In the genomic region with DNA sequence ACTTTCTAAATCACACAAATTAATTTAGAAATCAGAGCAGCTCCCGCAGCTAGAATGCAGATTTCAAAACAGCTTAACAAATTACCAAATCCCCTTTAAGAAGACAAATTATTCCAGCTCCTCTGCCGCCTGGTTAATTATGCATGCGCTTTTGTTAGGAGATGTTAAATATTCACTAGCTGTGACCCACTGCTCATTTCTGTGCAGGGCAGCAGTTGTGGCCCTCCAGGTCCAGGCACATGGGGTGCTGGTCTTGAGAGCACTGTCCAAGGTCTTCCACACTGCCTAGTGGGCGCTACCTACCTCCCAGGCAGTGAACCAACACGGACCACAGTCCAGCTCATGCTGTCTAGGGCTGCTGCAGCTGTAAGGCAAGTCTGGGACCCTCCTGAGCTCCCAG, we compare ENCODE assay signal across 18 mouse cellular contexts. TPM values are rescaled to one million over a fixed set of nuclear protein-coding genes. Genes with fewer than 3 reads are reported as not detected.
DNase-seq lines count a peak whose midpoint lies in the region; ATAC-seq and TF ChIP-seq lines count a peak whose summit lies in the region.
"Had no signal": no experiment of that assay in that cellular context is flagged by ENCODE, and none has a peak within 500 bp of the region (broad histone marks: within the 10 kb centered on the region; RNA-seq: fewer than 3 reads in every experiment).

No protein-coding gene starts in this region.

- H3K4me3 ChIP-seq in midbrain, embryonic 10.5 days, result no peak overlapping the region
- no peak overlapping the region for H3K4me3 ChIP-seq in midbrain, postnatal 0 days (ENCODE audit: low read depth, low read length)
- H3K4me3 ChIP-seq in forebrain, postnatal 0 days (ENCODE audit: low read depth, low read length), result no peak overlapping the region
- no peak overlapping the region for H3K4me3 ChIP-seq in neural tube, embryonic 15.5 days (replicated peaks)
- H3K4me3 ChIP-seq: heart, embryonic 12.5 days; hindbrain, embryonic 15.5 days; limb, embryonic 12.5 days had no signal

- no peak for DNase-seq in midbrain, embryonic 10.5 days (ENCODE audit: low spot score)
- DNase-seq in midbrain, postnatal 0 days (ENCODE audit: low spot score), result no peak
- peak; percentile 46 for DNase-seq in forebrain, postnatal 0 days
- peak; percentile 35 to 79 for DNase-seq in kidney, postnatal 25 days
- no peak for DNase-seq in thymus, postnatal 25 days
- no peak for DNase-seq in embryo, embryonic 10.5 days (ENCODE audit: low spot score)
- no peak for DNase-seq in left cerebral cortex, adult 8-10 months (ENCODE audit: low spot score in 2 of 2)
- DNase-seq: cerebellum, adult 9-11 months; layer of hippocampus, postnatal 36 days; lung, postnatal 14 days; retina, postnatal 1 day; thymus, adult 18-20 months had no signal

- peaks cover 48% of the 10 kb centered on the region for H3K27me3 ChIP-seq in midbrain, embryonic 10.5 days (ENCODE audit: low read depth, poor library complexity, severe bottlenecking)
- no peaks in the 10 kb centered on the region; the same call in 1 of the 2 replicates for H3K27me3 ChIP-seq in midbrain, postnatal 0 days (ENCODE audit: insufficient read depth, low read length)
- no peaks in the 10 kb centered on the region for H3K27me3 ChIP-seq in forebrain, postnatal 0 days (ENCODE audit: insufficient read depth, low read length)
- peaks cover 27% of the 10 kb centered on the region for H3K27me3 ChIP-seq in neural tube, embryonic 15.5 days (replicated peaks)

- WGBS in midbrain, embryonic 10.5 days, result 69% methylated on average over 5 of the region's 5 CpGs
- 28% methylated on average over 5 of the region's 5 CpGs for WGBS in midbrain, postnatal 0 days
- WGBS in forebrain, postnatal 0 days, result 28% methylated on average over 5 of the region's 5 CpGs
- 32% methylated on average over 5 of the region's 5 CpGs for WGBS in neural tube, embryonic 15.5 days

- peak overlapping the region; percentile 65 for H3K27ac ChIP-seq in midbrain, embryonic 10.5 days (replicated peaks)
- no peak overlapping the region for H3K27ac ChIP-seq in midbrain, postnatal 0 days (ENCODE audit: low read depth, low read length)
- H3K27ac ChIP-seq in forebrain, postnatal 0 days (ENCODE audit: low read depth, low read length), result peak overlapping the region; percentile 71
- peak overlapping the region; percentile 41; the same call in 1 of the 2 replicates for H3K27ac ChIP-seq in neural tube, embryonic 15.5 days (replicated peaks)
- H3K27ac ChIP-seq: hindbrain, embryonic 15.5 days; limb, embryonic 12.5 days had no signal

- no peak for ATAC-seq in midbrain, postnatal 0 days (ENCODE audit: low FRiP score)
- peak; percentile 38; the same call in 1 of the 2 replicates for ATAC-seq in forebrain, postnatal 0 days
- no peak for ATAC-seq in neural tube, embryonic 15.5 days (ENCODE audit: low FRiP score)

- H3K9me3 ChIP-seq in midbrain, embryonic 10.5 days (replicated peaks), result no peaks in the 10 kb centered on the region
- no peaks in the 10 kb centered on the region for H3K9me3 ChIP-seq in midbrain, postnatal 0 days (ENCODE audit: low read length)
- no peaks in the 10 kb centered on the region for H3K9me3 ChIP-seq in forebrain, postnatal 0 days (ENCODE audit: low read length)
- H3K9me3 ChIP-seq in neural tube, embryonic 15.5 days (replicated peaks), result no peaks in the 10 kb centered on the region
- H3K9me3 ChIP-seq: heart, embryonic 12.5 days; hindbrain, embryonic 15.5 days; limb, embryonic 12.5 days had no signal

- no peaks in the 10 kb centered on the region for H3K36me3 ChIP-seq in midbrain, embryonic 10.5 days
- no peaks in the 10 kb centered on the region for H3K36me3 ChIP-seq in midbrain, postnatal 0 days (ENCODE audit: insufficient read depth, low read length)
- no peaks in the 10 kb centered on the region for H3K36me3 ChIP-seq in forebrain, postnatal 0 days (ENCODE audit: insufficient read depth)
- no peaks in the 10 kb centered on the region for H3K36me3 ChIP-seq in neural tube, embryonic 15.5 days
- H3K36me3 ChIP-seq: heart, embryonic 12.5 days; hindbrain, embryonic 15.5 days; limb, embryonic 12.5 days had no signal

- TF ChIP-seq CTCF in midbrain, postnatal 0 days (IDR thresholded peaks at IDR 0.05), result no peak
- TF ChIP-seq CTCF in forebrain, postnatal 0 days (IDR thresholded peaks at IDR 0.05; ENCODE audit: low read depth), result no peak

- no peak overlapping the region for H3K4me2 ChIP-seq in midbrain, postnatal 0 days (ENCODE audit: low read depth, low read length, poor library complexity, severe bottlenecking)
- H3K4me2 ChIP-seq in forebrain, postnatal 0 days (ENCODE audit: low read depth), result no peak overlapping the region
- H3K4me2 ChIP-seq in neural tube, embryonic 15.5 days, result no peak overlapping the region
- H3K4me2 ChIP-seq: heart, embryonic 12.5 days; hindbrain, embryonic 15.5 days; limb, embryonic 12.5 days had no signal

- H3K9ac ChIP-seq in midbrain, postnatal 0 days (replicated peaks; ENCODE audit: low read length, poor library complexity, severe bottlenecking), result no peak overlapping the region
- H3K9ac ChIP-seq in forebrain, postnatal 0 days, result no peak overlapping the region
- H3K9ac ChIP-seq in neural tube, embryonic 15.5 days (replicated peaks), result no peak overlapping the region
- H3K9ac ChIP-seq: heart, embryonic 12.5 days; hindbrain, embryonic 15.5 days; limb, embryonic 12.5 days had no signal

- peaks cover 38% of the 10 kb centered on the region for H3K4me1 ChIP-seq in midbrain, embryonic 10.5 days
- H3K4me1 ChIP-seq in midbrain, postnatal 0 days (ENCODE audit: insufficient read depth, low read length), result no peaks in the 10 kb centered on the region; the same call in 1 of the 2 replicates
- peaks cover 10% of the 10 kb centered on the region; the same call in 1 of the 2 replicates for H3K4me1 ChIP-seq in forebrain, postnatal 0 days (ENCODE audit: insufficient read depth)
- H3K4me1 ChIP-seq in neural tube, embryonic 15.5 days, result peaks cover 52% of the 10 kb centered on the region
- H3K4me1 ChIP-seq: heart, embryonic 12.5 days had no signal

RNA-seq across cellular contexts. Expression of a gene that starts 19.0 kb away (rescaled TPM):
- not detected in 2 replicates for polyA plus RNA-seq in midbrain, embryonic 10.5 days (2016; fragmentation: Nextera tagmentation; extraction: Ambion mirVana)
- total RNA-seq in midbrain, postnatal 0 days (2014; rRNA removed), result 0.05 TPM in 1 of 2 replicates, not detected in the other
- polyA plus RNA-seq in midbrain, postnatal 0 days (2015; fragmentation: Nextera tagmentation; extraction: Ambion mirVana), result 0.05 TPM in 1 of 2 replicates, not detected in the other
- 0.10 TPM in 1 of 2 replicates, not detected in the other for total RNA-seq in forebrain, postnatal 0 days (2014; rRNA removed)
- not detected in 2 replicates for polyA plus RNA-seq in forebrain, postnatal 0 days (2015; fragmentation: Nextera tagmentation; extraction: Ambion mirVana)
- 0.06 and 0.20 TPM in 2 replicates for polyA plus RNA-seq in neural tube, embryonic 15.5 days (2015; fragmentation: Nextera tagmentation; extraction: Ambion mirVana)
- total RNA-seq in left cerebral cortex, adult 8-10 months (2022), result under 1 TPM; 0.20 to 0.37 (median 0.34) TPM
- total RNA-seq: ES-E14; neutrophil, adult 5-6 weeks had no signal
- polyA plus RNA-seq: limb, embryonic 12.5 days had no signal

RNA-seq across cellular contexts. Expression of a gene that starts 46.3 kb away (rescaled TPM):
- 2.8 and 4.9 TPM in 2 replicates for polyA plus RNA-seq in midbrain, embryonic 10.5 days (2016; fragmentation: Nextera tagmentation; extraction: Ambion mirVana)
- 118 and 132 TPM in 2 replicates for total RNA-seq in midbrain, postnatal 0 days (2014; rRNA removed)
- polyA plus RNA-seq in midbrain, postnatal 0 days (2015; fragmentation: Nextera tagmentation; extraction: Ambion mirVana), result 124 and 126 TPM in 2 replicates
- total RNA-seq in forebrain, postnatal 0 days (2014; rRNA removed), result 96.1 and 119 TPM in 2 replicates
- 84.0 and 112 TPM in 2 replicates for polyA plus RNA-seq in forebrain, postnatal 0 days (2015; fragmentation: Nextera tagmentation; extraction: Ambion mirVana)
- 69.0 and 84.0 TPM in 2 replicates for polyA plus RNA-seq in neural tube, embryonic 15.5 days (2015; fragmentation: Nextera tagmentation; extraction: Ambion mirVana)
- total RNA-seq in left cerebral cortex, adult 8-10 months (2022), result 100 to 1,000 TPM; 115 to 127 (median 124) TPM
- total RNA-seq: neutrophil, adult 5-6 weeks had no signal

Comparison
In these comparisons a context has a peak if more than half of its experiments do, and no peak if none do; other contexts are left out.
1. RNA of a gene that starts 46.3 kb away (polyA plus RNA-seq): 124 to 126 TPM in midbrain, postnatal 0 days, 84.0 to 112 TPM in forebrain, postnatal 0 days and 69.0 to 84.0 TPM in neural tube, embryonic 15.5 days; 2.8 to 4.9 TPM in midbrain, embryonic 10.5 days; every median in the first group is over 10 times any median in the second.
2. DNase-seq: peak in forebrain, postnatal 0 days (single experiment) and kidney, postnatal 25 days (2 of 2); none in midbrain, embryonic 10.5 days (single experiment), midbrain, postnatal 0 days (single experiment), thymus, postnatal 25 days (single experiment), embryo, embryonic 10.5 days (single experiment) and left cerebral cortex, adult 8-10 months (0 of 2).